Mouse (Mus musculus) testis, adult 2 months (tissue): Measurements from ENCODE around the gene Ndufaf7. TPM values are rescaled to one million over a fixed set of nuclear protein-coding genes. Genes with fewer than 3 reads are reported as not detected.

Experiments
- H3K27ac ChIP-seq: fragments of 200-500 bp; 2 replicates; pipeline ENCODE4 v1.5.1; 2012; ENCODE audit warnings: low read depth, low read length; ENCODE audit not compliant: control insufficient read depth, insufficient read depth
- H3K27me3 ChIP-seq: fragments of 200-500 bp; 2 replicates; pipeline ENCODE4 v1.6.1; 2012; ENCODE audit warnings: mild to moderate bottlenecking, low read length, moderate library complexity; ENCODE audit not compliant: control insufficient read depth, insufficient read depth
- H3K36me3 ChIP-seq: fragments of 200-500 bp; 2 replicates; pipeline ENCODE4 v1.6.1; 2012; ENCODE audit warnings: mild to moderate bottlenecking, low read length; ENCODE audit not compliant: control insufficient read depth, insufficient read depth
- H3K4me1 ChIP-seq: fragments of 200-500 bp; 2 replicates; pipeline ENCODE4 v1.6.1; 2012; ENCODE audit warnings: low read length; ENCODE audit not compliant: control insufficient read depth, insufficient read depth
- H3K4me3 ChIP-seq: fragments of 200-500 bp; 2 replicates; pipeline ENCODE4 v1.5.1; 2012; ENCODE audit warnings: low read depth, mild to moderate bottlenecking, low read length, moderate library complexity, mixed read lengths; ENCODE audit not compliant: control insufficient read depth
- CTCF ChIP-seq: fragments of 200-500 bp; IDR thresholded peaks from 2 replicates; pipeline ENCODE4 v1.5.1; 2012; ENCODE audit warnings: low read depth, mild to moderate bottlenecking, inconsistent platforms, low read length, moderate library complexity; ENCODE audit not compliant: control insufficient read depth, insufficient read depth, insufficient replicate concordance
- POLR2A ChIP-seq: fragments of 200-500 bp; IDR thresholded peaks from 2 replicates; pipeline ENCODE4 v1.6.1; 2012; ENCODE audit warnings: low read depth, mild to moderate bottlenecking, inconsistent platforms, low read length, moderate library complexity; ENCODE audit not compliant: control insufficient read depth
- polyA plus RNA-seq: library from polyadenylated mRNA; depleted of rRNA; stranded (reverse); fragments of >200 nt; gene quantifications from 2 replicates; pipeline ENCODE4 v1.2.3, GENCODE M21; 2012

Ndufaf7 gene
- polyA plus RNA-seq, 1 experiment = 16.2 TPM

- H3K27ac ChIP-seq = no peak overlapping the region
- no peaks in the 10 kb centered on the region for H3K36me3 ChIP-seq
- no peaks in the 10 kb centered on the region for H3K27me3 ChIP-seq
- H3K4me3 ChIP-seq = no peak overlapping the region
- H3K4me1 ChIP-seq = no peaks in the 10 kb centered on the region
- TF ChIP-seq POLR2A (no peak), CTCF (no peak)
Measured at GRCm38 (mm10) chr17:78966092-78966883, 29.4 kb downstream of the Ndufaf7 start.

- H3K4me1 ChIP-seq = no peaks in the 10 kb centered on the region
- TF ChIP-seq CTCF (no peak), POLR2A (no peak)
- no peak overlapping the region for H3K4me3 ChIP-seq
- H3K36me3 ChIP-seq = no peaks in the 10 kb centered on the region
- H3K27me3 ChIP-seq = no peaks in the 10 kb centered on the region
- no peak overlapping the region for H3K27ac ChIP-seq
Measured at GRCm38 (mm10) chr17:78968500-78968899, 31.6 kb downstream of the Ndufaf7 start.

- H3K27ac ChIP-seq = no peak overlapping the region
- H3K4me1 ChIP-seq = no peaks in the 10 kb centered on the region
- H3K27me3 ChIP-seq = no peaks in the 10 kb centered on the region
- TF ChIP-seq POLR2A (no peak), CTCF (no peak)
- H3K36me3 ChIP-seq = no peaks in the 10 kb centered on the region
- H3K4me3 ChIP-seq = no peak overlapping the region
Measured at GRCm38 (mm10) chr17:78983166-78983565, 46.2 kb downstream of the Ndufaf7 start.

- H3K36me3 ChIP-seq = no peaks in the 10 kb centered on the region
- TF ChIP-seq POLR2A (no peak), CTCF (no peak)
- no peaks in the 10 kb centered on the region for H3K27me3 ChIP-seq
- H3K27ac ChIP-seq = no peak overlapping the region
- H3K4me3 ChIP-seq = no peak overlapping the region
- no peaks in the 10 kb centered on the region for H3K4me1 ChIP-seq
Measured at GRCm38 (mm10) chr17:78983736-78984135, 46.8 kb downstream of the Ndufaf7 start.

- no peaks in the 10 kb centered on the region for H3K36me3 ChIP-seq
- H3K27me3 ChIP-seq = no peaks in the 10 kb centered on the region
- TF ChIP-seq CTCF (no peak), POLR2A (no peak)
- H3K27ac ChIP-seq = no peak overlapping the region
- H3K4me3 ChIP-seq = no peak overlapping the region
- H3K4me1 ChIP-seq = no peaks in the 10 kb centered on the region
Measured at GRCm38 (mm10) chr17:78989015-78989414, 52.1 kb downstream of the Ndufaf7 start.

- Histone ChIP-seq H3K27me3 (no peaks in the 10 kb centered on the region), H3K4me1 (no peaks in the 10 kb centered on the region), H3K27ac (no peak overlapping the region), H3K36me3 (no peaks in the 10 kb centered on the region), H3K4me3 (no peak overlapping the region)
- TF ChIP-seq POLR2A = no peak
Measured at GRCm38 (mm10) chr17:78991549-78991948, 54.6 kb downstream of the Ndufaf7 start.

GRCm38 (mm10) chr17:78992303-78993027 lies 55.5 kb downstream of the Ndufaf7 start:
- H3K36me3 ChIP-seq = no peaks in the 10 kb centered on the region
- H3K4me3 ChIP-seq = no peak overlapping the region
- no peaks in the 10 kb centered on the region for H3K4me1 ChIP-seq
- no peak overlapping the region for H3K27ac ChIP-seq
- TF ChIP-seq POLR2A (no peak), CTCF (no peak)
- H3K27me3 ChIP-seq = no peaks in the 10 kb centered on the region
